Mouse (Mus musculus): ENCODE measurements around the gene Olfr490. TPM values are rescaled to one million over a fixed set of nuclear protein-coding genes. Genes with fewer than 3 reads are reported as not detected.

Olfr490 gene
- not detected in 2 replicates for total RNA-seq (2014; rRNA removed)
- polyA plus RNA-seq (2015; fragmentation: Nextera tagmentation; extraction: Ambion mirVana), result not detected in 2 replicates

- Histone ChIP-seq H3K36me3 (ENCODE audit: insufficient read depth) (no peaks in the 10 kb centered on the region), H3K27ac (ENCODE audit: low read depth, low read length) (no peak within 1 kb of the TSS), H3K9ac (no peak within 1 kb of the TSS), H3K4me1 (ENCODE audit: insufficient read depth) (no peaks in the 10 kb centered on the region), H3K4me3 (ENCODE audit: low read depth, low read length) (no peak within 1 kb of the TSS), H3K4me2 (ENCODE audit: low read depth) (no peak within 1 kb of the TSS), H3K9me3 (ENCODE audit: low read length) (no peaks in the 10 kb centered on the region), H3K27me3 (ENCODE audit: insufficient read depth, low read length) (no peaks in the 10 kb centered on the region)
- ATAC-seq (no peak), DNase-seq (no peak)
- no peak for TF ChIP-seq CTCF (IDR thresholded peaks at IDR 0.05; ENCODE audit: low read depth)
Observed at GRCm38 (mm10) chr7:108288834-108289233, at the start of gene Olfr490. Gene Olfr490, minus strand, starts transcription at chr7:108288934.

DNA sequence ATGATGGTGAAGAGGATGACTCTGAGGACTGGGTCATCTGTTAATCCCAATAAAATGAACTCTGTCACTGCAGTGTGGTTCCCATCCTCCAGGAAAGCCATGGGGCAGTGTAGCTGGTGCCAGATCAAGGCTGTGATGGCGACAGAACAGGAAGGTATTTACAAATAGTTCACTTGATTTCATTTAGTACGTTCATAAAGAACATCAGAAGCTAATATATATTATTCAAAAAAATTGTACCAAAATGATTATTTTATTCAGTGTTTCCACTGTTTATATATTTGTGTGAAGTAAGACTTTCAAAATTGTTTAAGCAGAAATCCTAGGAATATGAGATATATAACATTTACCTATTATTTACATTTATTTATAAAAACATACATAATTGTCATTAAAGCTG is 34.8 kb upstream of the Olfr490 start, which contains the start of gene Olfr492:
TSS of gene Olfr492 (minus strand) at position 101 of the 400 bp plus-strand sequence.
- H3K27ac ChIP-seq (ENCODE audit: low read depth, low read length), result no peak within 1 kb of the TSS
- no peaks in the 10 kb centered on the region for H3K4me1 ChIP-seq (ENCODE audit: insufficient read depth)
- ATAC-seq, result no peak
- WGBS, result 84% methylated on average over 2 of the region's 2 CpGs
- H3K36me3 ChIP-seq (ENCODE audit: insufficient read depth), result no peaks in the 10 kb centered on the region
- no peak for TF ChIP-seq CTCF (IDR thresholded peaks at IDR 0.05; ENCODE audit: low read depth)
- no peak within 1 kb of the TSS for H3K9ac ChIP-seq
- H3K4me2 ChIP-seq (ENCODE audit: low read depth), result no peak within 1 kb of the TSS
- no peaks in the 10 kb centered on the region for H3K9me3 ChIP-seq (ENCODE audit: low read length)
- H3K27me3 ChIP-seq (ENCODE audit: insufficient read depth, low read length), result no peaks in the 10 kb centered on the region
- H3K4me3 ChIP-seq (ENCODE audit: low read depth, low read length), result no peak within 1 kb of the TSS
- DNase-seq, result no peak

DNA sequence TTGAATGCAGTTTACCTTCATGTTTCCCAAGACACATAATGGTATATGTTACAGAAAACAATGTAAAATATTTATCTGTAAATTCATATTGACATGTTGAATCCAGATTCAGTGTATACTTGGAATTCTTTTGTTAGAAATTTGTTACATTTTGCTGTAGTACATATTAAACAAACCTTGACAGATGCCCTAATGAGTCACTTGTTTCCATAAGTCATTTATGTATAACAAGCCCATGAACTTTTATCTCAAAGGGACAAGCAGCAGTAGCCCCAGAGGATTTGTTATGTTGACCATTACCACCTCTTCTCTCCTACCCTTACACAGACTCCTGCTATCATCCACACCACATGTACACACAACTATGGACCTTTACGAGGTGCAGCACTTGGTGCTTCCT is 24.4 kb upstream of the Olfr490 start, which contains the start of gene Olfr491:
TSS of gene Olfr491 (plus strand) at position 301 of the 400 bp plus-strand sequence.
- Histone ChIP-seq H3K9ac (no peak within 1 kb of the TSS), H3K27me3 (ENCODE audit: insufficient read depth, low read length) (no peaks in the 10 kb centered on the region), H3K27ac (ENCODE audit: low read depth, low read length) (no peak within 1 kb of the TSS), H3K4me1 (ENCODE audit: insufficient read depth) (no peaks in the 10 kb centered on the region), H3K36me3 (ENCODE audit: insufficient read depth) (no peaks in the 10 kb centered on the region), H3K9me3 (ENCODE audit: low read length) (no peaks in the 10 kb centered on the region), H3K4me3 (ENCODE audit: low read depth, low read length) (no peak within 1 kb of the TSS), H3K4me2 (ENCODE audit: low read depth) (no peak within 1 kb of the TSS)
- DNase-seq, result no peak
- WGBS, result 87% methylated on average over 1 of the region's 1 CpGs
- no peak for TF ChIP-seq CTCF (IDR thresholded peaks at IDR 0.05; ENCODE audit: low read depth)
- no peak for ATAC-seq

GRCm38 (mm10) chr7:108258247-108258646 is 30.5 kb downstream of the Olfr490 start, which contains the start of gene Olfr488:
Gene Olfr488, minus strand, starts transcription at chr7:108258347.
- no peak for TF ChIP-seq CTCF (IDR thresholded peaks at IDR 0.05; ENCODE audit: low read depth)
- Histone ChIP-seq H3K4me3 (ENCODE audit: low read depth, low read length) (no peak within 1 kb of the TSS), H3K27ac (ENCODE audit: low read depth, low read length) (no peak within 1 kb of the TSS), H3K27me3 (ENCODE audit: insufficient read depth, low read length) (no peaks in the 10 kb centered on the region), H3K9ac (no peak within 1 kb of the TSS), H3K4me2 (ENCODE audit: low read depth) (no peak within 1 kb of the TSS), H3K9me3 (ENCODE audit: low read length) (no peaks in the 10 kb centered on the region), H3K4me1 (ENCODE audit: insufficient read depth) (no peaks in the 10 kb centered on the region), H3K36me3 (ENCODE audit: insufficient read depth) (no peaks in the 10 kb centered on the region)
- ATAC-seq (no peak), DNase-seq (no peak)

Other genes starting within 250 kb of the Olfr490 start
- gene Olfr479, start 238.2 kb downstream of the Olfr490 start, total RNA-seq (2014; rRNA removed), result not detected in 2 replicates
- gene Olfr479, start 238.2 kb downstream of the Olfr490 start, polyA plus RNA-seq (2015; fragmentation: Nextera tagmentation; extraction: Ambion mirVana), result not detected in 2 replicates
- gene Olfr480, start 221.6 kb downstream of the Olfr490 start, total RNA-seq (2014; rRNA removed), result not detected in 2 replicates
- gene Olfr480, start 221.6 kb downstream of the Olfr490 start, polyA plus RNA-seq (2015; fragmentation: Nextera tagmentation; extraction: Ambion mirVana), result not detected in 2 replicates
- not detected in 2 replicates for gene Olfr481, start 209.1 kb downstream of the Olfr490 start, total RNA-seq (2014; rRNA removed)
- gene Olfr481, start 209.1 kb downstream of the Olfr490 start, polyA plus RNA-seq (2015; fragmentation: Nextera tagmentation; extraction: Ambion mirVana), result not detected in 2 replicates
- gene Olfr482, start 191.3 kb downstream of the Olfr490 start, total RNA-seq (2014; rRNA removed), result not detected in 2 replicates
- gene Olfr482, start 191.3 kb downstream of the Olfr490 start, polyA plus RNA-seq (2015; fragmentation: Nextera tagmentation; extraction: Ambion mirVana), result 0.08 TPM in 1 of 2 replicates, not detected in the other
- not detected in 2 replicates for gene Olfr483, start 188.1 kb downstream of the Olfr490 start, total RNA-seq (2014; rRNA removed)
- gene Olfr483, start 188.1 kb downstream of the Olfr490 start, polyA plus RNA-seq (2015; fragmentation: Nextera tagmentation; extraction: Ambion mirVana), result not detected in 2 replicates
- gene Olfr484, start 161.5 kb downstream of the Olfr490 start, total RNA-seq (2014; rRNA removed), result not detected in 2 replicates
- gene Olfr484, start 161.5 kb downstream of the Olfr490 start, polyA plus RNA-seq (2015; fragmentation: Nextera tagmentation; extraction: Ambion mirVana), result not detected in 2 replicates
- not detected in 2 replicates for gene Olfr485, start 129.1 kb downstream of the Olfr490 start, total RNA-seq (2014; rRNA removed)
- gene Olfr485, start 129.1 kb downstream of the Olfr490 start, polyA plus RNA-seq (2015; fragmentation: Nextera tagmentation; extraction: Ambion mirVana), result not detected in 2 replicates
- not detected in 2 replicates for gene Olfr486, start 116.2 kb downstream of the Olfr490 start, total RNA-seq (2014; rRNA removed)
- not detected in 2 replicates for gene Olfr486, start 116.2 kb downstream of the Olfr490 start, polyA plus RNA-seq (2015; fragmentation: Nextera tagmentation; extraction: Ambion mirVana)
- gene Olfr487, start 74.3 kb downstream of the Olfr490 start, total RNA-seq (2014; rRNA removed), result not detected in 2 replicates
- not detected in 2 replicates for gene Olfr487, start 74.3 kb downstream of the Olfr490 start, polyA plus RNA-seq (2015; fragmentation: Nextera tagmentation; extraction: Ambion mirVana)
- not detected in 2 replicates for gene Olfr488, start 30.6 kb downstream of the Olfr490 start, total RNA-seq (2014; rRNA removed)
- not detected in 2 replicates for gene Olfr488, start 30.6 kb downstream of the Olfr490 start, polyA plus RNA-seq (2015; fragmentation: Nextera tagmentation; extraction: Ambion mirVana)
- not detected in 2 replicates for gene Olfr491, start 24.5 kb upstream of the Olfr490 start, total RNA-seq (2014; rRNA removed)
- not detected in 2 replicates for gene Olfr491, start 24.5 kb upstream of the Olfr490 start, polyA plus RNA-seq (2015; fragmentation: Nextera tagmentation; extraction: Ambion mirVana)
- not detected in 2 replicates for gene Olfr492, start 34.7 kb upstream of the Olfr490 start, total RNA-seq (2014; rRNA removed)
- not detected in 2 replicates for gene Olfr492, start 34.7 kb upstream of the Olfr490 start, polyA plus RNA-seq (2015; fragmentation: Nextera tagmentation; extraction: Ambion mirVana)
- not detected in 2 replicates for gene Olfr493, start 58.0 kb upstream of the Olfr490 start, total RNA-seq (2014; rRNA removed)
- not detected in 2 replicates for gene Olfr493, start 58.0 kb upstream of the Olfr490 start, polyA plus RNA-seq (2015; fragmentation: Nextera tagmentation; extraction: Ambion mirVana)
- not detected in 2 replicates for gene Olfr494, start 76.4 kb upstream of the Olfr490 start, total RNA-seq (2014; rRNA removed)
- gene Olfr494, start 76.4 kb upstream of the Olfr490 start, polyA plus RNA-seq (2015; fragmentation: Nextera tagmentation; extraction: Ambion mirVana), result not detected in 2 replicates
- not detected in 2 replicates for gene Olfr495, start 104.2 kb upstream of the Olfr490 start, total RNA-seq (2014; rRNA removed)
- not detected in 2 replicates for gene Olfr495, start 104.2 kb upstream of the Olfr490 start, polyA plus RNA-seq (2015; fragmentation: Nextera tagmentation; extraction: Ambion mirVana)
- gene Olfr497, start 131.5 kb upstream of the Olfr490 start, total RNA-seq (2014; rRNA removed), result not detected in 2 replicates
- not detected in 2 replicates for gene Olfr497, start 131.5 kb upstream of the Olfr490 start, polyA plus RNA-seq (2015; fragmentation: Nextera tagmentation; extraction: Ambion mirVana)
- not detected in 2 replicates for gene Olfr498, start 176.4 kb upstream of the Olfr490 start, total RNA-seq (2014; rRNA removed)
- not detected in 2 replicates for gene Olfr498, start 176.4 kb upstream of the Olfr490 start, polyA plus RNA-seq (2015; fragmentation: Nextera tagmentation; extraction: Ambion mirVana)
- not detected in 2 replicates for gene Olfr502, start 236.1 kb upstream of the Olfr490 start, total RNA-seq (2014; rRNA removed)
- not detected in 2 replicates for gene Olfr502, start 236.1 kb upstream of the Olfr490 start, polyA plus RNA-seq (2015; fragmentation: Nextera tagmentation; extraction: Ambion mirVana)

Data from forebrain, postnatal 0 days (tissue).